Mouse (Mus musculus): ENCODE data around the gene Rnf166.

Rnf166 gene

DNA sequence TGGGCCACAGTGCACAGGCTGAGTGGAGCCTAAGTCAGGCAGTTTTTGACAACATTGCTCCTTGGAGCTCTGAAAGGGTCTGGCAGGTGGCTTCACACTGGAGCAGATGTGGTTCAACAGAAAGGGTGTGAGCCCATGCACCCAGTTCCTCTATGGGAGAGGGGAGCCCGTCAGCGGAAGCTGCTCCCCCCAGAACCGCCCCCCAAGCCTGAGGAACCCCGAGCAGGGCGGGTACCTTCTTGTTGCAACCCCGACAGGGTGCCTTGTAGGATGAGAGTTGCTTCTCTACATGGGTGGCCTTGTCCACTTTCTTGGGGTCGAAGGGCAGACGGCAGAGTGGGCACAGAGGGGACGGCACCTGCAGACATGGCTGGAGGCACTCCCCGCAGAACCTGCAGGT is 5.9 kb downstream of the Rnf166 start:
- CTCF ChIA-PET: no interaction called here

DNA sequence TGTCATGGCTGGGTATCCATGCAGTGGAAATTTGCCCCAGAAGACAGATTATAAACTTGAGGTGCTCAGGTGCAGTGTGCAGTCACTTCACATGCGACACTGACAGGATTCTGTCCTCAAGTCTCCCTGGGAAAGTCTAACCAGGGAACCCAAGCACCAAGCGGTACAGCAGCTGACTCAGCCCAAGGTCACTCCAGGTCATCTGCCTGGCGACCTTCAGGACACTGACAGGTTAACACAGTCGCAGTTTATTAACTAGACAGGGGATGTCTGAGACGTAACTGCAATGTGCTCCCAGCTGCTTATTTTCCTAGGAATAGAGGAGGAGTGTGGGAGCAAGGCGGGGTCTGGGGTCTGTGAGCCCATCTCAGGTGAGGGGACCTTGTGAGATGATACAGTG is 6.5 kb downstream of the Rnf166 start:
- CTCF ChIA-PET: no interaction called here

DNA sequence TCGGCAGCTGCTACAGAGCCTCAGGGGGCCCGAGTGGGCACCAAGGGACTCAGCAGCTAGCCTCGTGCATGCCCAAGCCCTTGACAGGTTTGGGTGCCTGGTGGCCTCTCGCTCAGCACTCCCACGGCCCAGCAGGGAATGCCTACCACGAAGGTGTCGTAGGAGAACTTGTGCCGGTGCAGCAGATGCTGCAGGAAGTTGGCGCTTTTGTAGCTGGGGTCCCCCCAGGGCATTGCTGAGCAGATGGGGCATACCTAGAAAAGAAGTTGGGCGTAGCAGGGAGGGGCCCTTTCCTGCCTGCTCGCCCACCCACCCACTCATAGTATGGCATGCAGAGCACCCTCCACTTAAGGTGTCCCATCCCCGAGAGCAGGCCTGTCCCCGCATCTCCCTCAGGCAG is 8.0 kb downstream of the Rnf166 start:
- CTCF ChIA-PET: no interaction called here

DNA sequence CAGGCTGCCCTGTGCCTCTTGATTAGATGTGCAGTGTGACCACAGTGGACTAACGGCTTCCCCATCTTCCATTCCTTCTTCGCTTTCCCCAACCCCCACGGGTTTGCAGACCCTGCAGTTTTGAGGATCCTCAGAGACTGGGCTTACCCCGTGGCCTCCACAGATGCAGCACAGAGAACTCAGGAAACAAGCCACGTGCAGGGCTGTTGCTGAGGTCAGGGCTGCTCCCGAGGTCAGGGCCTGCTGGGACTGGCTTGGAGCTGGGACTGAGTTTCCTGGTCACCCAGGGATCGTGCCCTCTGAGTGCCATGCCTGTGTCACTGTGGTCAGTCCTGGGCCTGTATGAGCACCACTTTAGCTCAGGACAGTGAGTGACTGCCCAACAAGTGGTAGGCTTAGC is 10.9 kb downstream of the Rnf166 start:
- CTCF ChIA-PET: interaction anchor here (0.7 kb wide), 1 partner anchor 301 kb away, joined by 4 read pairs; no protein-coding TSS in a partner anchor

DNA sequence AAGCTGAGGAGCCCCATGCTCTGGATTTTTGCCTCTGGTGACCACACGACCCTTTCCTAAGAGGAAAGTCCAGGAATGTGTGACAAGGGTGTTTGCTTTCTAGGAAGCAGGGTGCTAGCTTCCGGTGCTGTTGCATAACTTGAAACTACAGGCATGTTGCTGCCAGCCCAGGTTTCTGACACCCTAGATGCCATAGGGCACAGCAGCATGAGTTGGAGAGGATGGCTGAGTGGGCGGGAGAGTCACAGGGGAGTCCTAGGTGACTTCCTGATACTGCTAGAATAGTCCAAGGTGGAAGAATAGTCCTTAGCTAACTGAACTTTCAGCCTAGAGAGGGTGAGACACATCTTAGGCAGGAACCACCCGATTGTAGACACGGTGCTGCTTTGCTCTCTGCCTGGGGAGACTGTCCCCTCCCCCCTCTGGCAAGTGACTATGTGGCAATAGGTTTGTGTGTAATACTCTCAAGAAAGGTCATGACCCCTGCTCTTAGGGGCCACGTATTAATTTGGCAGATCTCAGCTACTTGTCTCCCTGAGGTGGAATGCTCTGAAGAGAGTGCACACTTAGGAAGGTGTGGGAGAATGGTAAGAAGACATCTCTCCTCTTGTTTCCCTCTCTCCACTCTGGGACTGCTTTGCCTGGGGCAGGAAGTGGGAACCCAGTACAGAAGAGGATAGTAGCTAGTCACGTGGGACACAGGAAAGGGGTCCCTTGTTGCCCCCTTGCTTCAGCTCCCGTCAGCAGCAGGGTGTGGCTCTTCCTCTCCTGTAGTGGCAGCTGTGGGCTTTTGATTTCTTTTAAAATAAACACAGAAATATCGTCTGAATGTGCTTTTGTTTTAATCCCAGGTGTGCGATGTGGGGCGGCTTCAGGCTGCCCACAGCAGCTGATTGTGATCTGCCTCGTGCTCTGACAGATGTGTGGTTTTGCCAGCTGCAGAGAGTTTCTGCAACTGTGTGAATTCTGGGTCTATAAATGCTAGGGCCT is 11.9 kb downstream of the Rnf166 start:
- CTCF ChIA-PET: interaction anchor here (0.6 to 0.7 kb wide), 2 partner anchors 302 to 826 kb away, joined by 3 to 4 read pairs; no protein-coding TSS in a partner anchor

DNA sequence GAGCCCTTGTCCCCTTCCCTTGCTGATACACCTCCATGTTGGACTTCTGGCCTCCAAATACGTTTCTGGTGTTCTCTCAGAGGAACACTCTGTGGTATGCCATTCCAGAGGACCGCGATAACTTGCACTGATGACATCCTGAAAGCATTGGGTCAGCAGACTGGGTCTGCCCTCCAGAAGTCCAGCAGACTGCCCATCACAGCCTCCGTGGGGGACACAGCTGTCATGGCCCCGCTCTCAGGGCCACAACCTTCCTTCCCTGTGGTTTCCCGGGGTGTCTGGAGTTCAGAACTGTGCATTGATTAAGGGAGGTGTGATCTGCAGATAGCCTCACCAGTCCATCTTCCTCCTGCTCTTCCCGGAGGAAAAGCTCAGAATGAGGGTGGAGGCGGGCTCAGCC is 13.4 kb downstream of the Rnf166 start:
- CTCF ChIA-PET: no interaction called here

DNA sequence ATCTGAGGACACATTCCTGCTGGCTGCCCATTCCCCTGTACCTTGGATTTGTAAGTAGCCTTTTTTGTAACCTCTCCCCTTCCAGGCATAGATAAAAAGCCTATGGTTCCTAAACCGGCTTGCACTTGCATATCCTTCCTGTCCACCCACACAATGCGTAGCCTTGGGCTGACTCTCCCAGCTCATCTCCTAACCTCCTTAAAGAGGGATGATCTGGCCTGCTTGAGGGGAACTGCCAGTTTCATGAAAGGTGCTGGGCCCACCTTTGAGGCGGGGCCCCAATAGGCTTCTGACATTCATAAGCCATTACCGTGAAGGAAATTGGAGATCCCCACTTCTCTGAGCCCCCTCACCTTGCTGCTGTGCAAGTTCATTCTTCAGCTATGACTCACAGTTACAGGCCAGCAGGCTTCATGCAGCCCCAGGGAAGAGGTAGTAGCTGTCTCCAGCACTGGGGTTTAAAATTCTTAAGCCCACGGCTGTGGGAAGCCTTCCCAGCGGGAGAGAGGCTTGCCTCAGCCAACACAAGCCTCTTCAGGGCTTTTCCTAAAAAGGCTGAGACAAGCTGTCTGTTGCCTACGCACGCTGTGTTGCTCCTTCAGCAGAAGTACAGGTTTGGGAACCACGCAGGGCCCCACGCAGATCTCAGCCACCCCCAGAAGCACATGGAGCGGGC is 14.3 kb downstream of the Rnf166 start:
- CTCF ChIA-PET: no interaction called here

DNA sequence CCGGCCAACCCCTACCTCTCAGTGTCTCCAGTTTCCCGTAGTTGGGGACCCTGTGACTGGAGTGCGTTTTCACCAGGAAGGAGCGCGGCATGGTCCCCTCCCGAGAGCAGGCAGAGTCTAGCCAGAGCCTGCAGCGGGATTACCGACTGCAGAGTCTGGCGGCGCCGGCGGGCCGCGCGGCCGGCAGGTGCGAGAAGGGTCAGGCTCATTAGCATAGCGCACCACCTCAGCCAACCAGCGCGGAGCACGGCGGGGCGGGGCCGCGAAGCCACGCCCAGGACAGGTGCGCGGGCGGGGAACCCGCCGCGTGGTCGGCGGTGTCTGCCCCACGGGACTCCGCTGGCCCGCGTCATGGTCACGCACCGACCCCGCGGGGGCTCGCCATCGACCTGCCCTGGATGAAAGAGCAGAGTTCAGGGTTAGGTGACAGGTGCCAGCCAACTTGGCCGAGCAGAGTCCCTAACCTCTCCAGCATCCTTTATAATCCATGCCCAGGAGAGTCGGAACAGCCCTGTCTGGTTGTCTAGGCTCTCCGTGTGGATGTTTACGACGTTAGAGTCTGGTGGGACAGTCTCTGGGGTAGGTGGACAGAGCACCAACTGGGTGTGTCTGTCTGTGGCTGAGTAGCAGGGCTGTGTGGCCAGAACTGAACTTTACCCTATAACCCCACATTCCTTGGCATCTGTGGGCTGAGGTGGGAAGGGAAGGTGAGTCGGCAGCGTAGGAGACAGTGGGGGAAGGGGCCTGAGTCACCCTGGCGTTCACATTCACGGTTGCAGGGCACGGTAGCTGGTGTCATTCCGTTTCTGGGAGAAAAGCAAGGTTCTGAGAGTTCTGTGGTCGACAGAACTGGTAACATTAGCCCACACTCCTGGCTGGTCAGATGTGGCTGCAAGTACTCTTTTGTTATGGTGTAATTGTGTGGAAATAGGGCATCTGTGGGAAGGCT is 15.1 kb downstream of the Rnf166 start, which contains the start of gene Snai3:
TSS of gene Snai3 (minus strand) at position 210 of the 949 bp plus-strand sequence.
- CTCF ChIA-PET: no interaction called here

DNA sequence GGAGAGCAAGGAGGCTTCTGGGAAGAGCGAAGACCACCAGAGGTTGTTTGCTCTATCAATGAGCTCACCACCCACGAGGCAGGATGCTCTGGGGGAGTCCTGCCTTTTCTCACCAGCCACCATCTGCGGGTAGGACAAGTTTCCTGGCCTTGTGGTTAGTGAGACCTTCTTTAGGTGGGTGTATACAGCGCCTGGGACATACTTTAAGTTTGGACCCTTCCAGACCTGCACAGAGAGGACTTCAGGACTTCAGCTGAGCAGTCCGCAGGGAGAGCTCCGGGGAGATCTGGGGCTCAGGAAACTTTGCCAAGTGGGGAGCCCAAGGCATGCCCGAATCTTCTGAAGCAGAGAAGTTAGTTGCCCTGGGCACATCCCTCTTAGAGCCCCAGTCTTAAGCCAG is 15.9 kb downstream of the Rnf166 start:
- CTCF ChIA-PET: no interaction called here

DNA sequence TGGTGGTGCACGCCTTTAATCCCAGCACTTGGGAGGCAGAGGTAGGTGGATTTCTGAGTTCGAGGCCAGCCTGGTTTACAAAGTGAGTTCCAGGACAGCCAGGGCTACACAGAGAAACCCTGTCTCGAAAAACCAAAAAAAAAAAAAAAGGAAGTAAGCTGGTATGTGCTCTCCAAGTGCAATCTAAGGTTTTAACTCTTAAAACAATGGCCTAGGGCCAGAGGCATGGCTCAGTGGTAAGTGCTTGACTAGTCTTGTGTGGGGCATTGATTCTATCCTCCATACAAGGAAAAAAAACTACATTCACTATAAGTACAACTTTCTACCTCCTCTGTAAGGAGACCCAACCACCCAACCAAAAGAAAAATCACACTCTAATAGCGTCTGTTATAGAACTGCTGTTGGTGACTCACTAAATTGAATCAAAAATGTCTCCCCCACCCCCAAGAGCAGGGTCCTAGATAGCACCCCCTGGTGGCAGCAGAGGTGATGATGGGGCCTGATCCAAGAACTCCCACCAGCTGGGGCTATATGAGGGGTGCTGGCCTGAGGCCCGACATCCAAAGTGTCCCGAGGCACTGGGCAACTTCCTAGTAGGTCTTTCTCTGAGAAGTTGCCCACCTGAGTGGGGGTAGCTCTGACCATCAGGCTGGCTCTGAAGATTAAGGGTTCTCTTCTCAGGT is 16.5 kb downstream of the Rnf166 start:
- CTCF ChIA-PET: interaction anchor here (0.6 kb wide), 1 partner anchor 20 kb away, joined by 3 read pairs; no protein-coding TSS in a partner anchor

DNA sequence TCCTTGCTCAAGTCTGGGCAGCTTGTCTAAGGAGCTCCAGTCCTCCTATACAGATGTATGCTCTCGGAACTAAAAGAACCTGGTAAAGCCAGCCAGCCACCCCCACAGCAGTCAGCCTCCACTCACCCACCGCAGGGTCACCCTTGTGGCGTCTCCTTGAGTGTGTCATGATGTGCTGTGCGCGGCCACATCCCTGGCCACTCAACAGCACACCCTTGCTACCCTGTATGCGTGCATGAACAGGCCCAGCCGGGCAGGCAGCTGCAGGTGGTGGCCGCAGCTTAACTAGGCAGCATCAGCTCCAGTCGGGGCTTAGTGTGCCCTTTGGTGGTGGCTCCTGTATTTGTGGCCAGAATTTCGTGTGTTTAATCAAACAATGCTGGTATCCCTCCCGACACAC is 18.7 kb downstream of the Rnf166 start:
- CTCF ChIA-PET: no interaction called here

DNA sequence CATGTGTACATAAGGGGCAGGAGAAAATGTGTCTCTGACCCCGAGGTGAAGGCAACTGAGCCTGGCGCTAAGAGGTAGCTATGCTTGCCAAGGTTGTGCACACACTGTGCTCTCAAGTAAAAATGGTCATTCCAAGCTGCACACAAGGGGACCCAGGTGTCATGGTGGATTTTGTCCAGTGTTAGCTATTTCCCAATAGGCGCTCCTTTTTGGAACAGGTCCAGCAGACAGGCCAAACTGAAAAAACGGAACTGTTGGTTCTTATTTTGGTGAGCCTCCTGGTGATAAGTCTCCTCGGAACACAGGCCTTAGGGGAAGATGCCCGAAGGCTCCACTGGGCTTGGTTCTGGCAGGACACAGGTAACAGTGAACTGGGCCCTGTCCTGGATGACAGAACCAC is 21.5 kb downstream of the Rnf166 start:
- CTCF ChIA-PET: no interaction called here

DNA sequence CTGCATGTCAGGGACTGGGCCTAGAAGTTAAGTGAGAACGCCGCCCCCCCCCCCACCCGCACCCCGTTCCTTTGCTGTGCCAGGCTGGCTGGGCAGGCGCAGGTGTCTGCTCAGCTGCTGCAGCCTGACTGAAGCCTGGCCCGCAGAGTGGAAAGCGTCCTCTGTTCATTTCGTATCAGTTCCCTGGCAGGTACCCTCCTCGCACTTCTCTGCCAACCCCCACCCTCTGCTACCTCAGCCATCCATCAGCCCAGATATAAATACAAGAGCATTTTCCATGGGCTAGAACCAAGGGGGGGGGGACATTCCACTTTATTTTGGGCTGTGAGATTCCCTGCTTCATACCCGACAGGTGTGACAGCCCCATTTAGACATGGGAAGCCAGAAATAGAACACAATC is 23.7 kb downstream of the Rnf166 start:
- CTCF ChIA-PET: interaction anchor here (0.7 kb wide), 1 partner anchor 273 kb away, joined by 7 read pairs; no protein-coding TSS in a partner anchor

DNA sequence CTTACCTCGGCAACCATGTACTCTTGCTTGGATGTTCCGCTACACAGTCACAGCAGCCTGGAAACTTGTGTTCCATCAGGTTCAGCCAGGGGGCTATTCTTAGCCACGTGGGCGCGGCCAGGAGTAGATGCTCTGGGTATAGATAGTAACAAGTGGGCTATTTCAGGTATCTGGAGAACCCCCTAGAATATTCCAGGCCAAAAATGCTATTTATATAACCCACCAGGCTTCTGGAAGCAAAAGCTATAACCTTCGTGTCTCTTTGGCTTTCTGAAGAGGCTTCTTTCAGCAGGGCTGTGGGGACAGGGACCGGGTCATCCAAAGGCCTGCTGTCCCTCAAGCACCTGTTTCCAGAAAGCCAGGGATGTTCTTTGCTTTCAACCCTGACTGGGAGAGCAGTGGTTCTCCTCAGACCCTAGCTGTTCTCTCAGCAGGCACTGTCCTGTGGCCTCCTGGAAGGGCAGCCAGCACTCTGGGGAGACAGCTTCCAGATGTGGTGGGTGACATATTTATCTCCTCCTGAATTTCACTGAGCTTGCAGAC is 24.6 kb downstream of the Rnf166 start:
- CTCF ChIA-PET: no interaction called here

DNA sequence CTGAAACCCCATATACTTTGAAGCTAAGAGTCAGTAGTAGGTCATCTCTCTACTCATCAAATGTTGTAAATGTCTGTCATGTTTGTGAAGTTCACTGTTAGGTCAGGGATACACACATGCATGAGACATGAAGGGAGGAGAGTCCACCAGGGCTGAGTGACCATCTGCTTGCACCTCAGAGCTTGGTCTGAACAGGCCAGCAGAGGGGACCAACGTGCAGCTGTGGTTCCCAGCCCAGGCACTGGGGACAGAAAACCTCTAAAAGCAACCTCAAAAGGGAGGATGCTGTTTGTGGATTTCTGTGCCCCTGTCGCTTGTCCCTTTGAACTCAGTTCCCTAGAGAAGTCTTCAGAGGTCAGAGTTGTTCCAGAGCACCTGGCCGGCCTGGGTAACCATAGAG is 30.7 kb downstream of the Rnf166 start:
- CTCF ChIA-PET: interaction anchor here (0.6 kb wide), 1 partner anchor 72 kb away, joined by 3 read pairs; no protein-coding TSS in a partner anchor

DNA sequence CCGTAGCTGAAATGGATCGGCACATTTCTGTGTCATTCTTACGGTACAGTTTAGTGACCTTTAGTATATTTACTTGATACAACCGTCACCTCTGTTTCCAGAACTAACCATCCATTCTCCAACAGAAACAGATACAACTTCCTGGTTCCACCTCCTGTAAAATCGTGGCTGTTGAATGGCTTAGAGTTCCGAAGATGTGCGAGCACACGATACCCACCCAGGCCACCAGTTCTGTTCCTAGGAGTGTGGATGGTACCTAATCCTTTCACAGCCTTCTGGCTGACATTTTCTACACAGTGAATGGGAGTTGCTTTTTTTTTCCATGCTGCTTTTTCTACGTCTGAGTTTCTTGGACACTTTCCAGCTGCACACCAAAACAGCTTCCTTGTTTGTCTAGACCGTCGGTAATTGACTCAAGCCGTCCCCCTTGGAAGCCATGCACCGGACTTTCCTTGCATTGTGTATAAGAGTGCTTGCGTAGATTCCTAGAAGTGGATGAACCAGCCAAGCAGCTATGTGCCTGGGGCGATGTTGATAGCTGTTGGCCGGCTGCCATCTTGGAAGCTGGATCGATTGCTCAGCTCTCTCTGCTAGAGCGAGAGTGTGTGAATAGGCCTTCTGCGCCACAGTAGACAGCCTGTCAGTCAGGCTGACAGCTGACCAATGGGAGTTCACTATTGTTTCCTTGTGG is 31.7 kb downstream of the Rnf166 start:
- CTCF ChIA-PET: interaction anchor here (0.6 kb wide), 2 partner anchors 9 to 14 kb away, joined by 3 to 5 read pairs; no protein-coding TSS in a partner anchor

DNA sequence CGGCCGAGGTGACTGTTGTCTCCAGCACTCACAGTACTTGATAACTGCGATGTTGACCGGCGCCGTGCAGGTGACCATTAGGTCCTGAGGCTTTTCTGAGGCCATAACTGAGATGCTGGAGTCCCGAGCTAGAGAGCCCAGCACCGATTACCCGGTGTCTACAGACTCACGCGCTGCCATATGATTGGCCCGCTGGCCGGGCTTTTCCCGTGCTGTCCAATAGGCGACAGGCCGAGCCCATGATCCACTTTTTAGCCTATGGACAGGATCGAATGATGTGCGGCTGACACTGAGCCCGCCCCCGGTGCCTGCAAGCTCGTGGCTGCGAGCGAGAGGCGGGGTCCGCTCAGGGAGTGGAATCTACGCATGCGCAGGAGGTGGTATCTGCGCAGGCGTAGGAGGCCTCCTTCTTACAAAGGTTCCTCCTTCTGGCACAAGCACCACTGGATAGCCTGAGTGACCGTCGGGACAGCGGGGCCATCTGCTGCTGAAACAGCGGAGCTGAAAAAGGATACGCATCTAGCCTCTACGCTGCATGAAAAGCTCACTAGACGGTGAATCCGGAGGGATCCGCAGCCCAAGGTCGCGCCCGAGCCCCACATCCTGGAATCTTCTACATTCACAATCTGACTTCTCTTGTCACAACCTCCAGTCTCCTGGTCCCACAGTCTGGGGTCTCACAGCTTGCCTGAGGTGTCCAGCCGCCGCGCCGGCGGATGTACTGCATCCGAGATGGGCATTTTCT is 32.4 kb downstream of the Rnf166 start, which contains the start of gene Mvd:
TSS of gene Mvd (minus strand) at position 161 of the 745 bp plus-strand sequence.
- CTCF ChIA-PET: interaction anchor here (0.6 kb wide), 1 partner anchor 44 kb away, joined by 3 read pairs; no protein-coding TSS in a partner anchor

DNA sequence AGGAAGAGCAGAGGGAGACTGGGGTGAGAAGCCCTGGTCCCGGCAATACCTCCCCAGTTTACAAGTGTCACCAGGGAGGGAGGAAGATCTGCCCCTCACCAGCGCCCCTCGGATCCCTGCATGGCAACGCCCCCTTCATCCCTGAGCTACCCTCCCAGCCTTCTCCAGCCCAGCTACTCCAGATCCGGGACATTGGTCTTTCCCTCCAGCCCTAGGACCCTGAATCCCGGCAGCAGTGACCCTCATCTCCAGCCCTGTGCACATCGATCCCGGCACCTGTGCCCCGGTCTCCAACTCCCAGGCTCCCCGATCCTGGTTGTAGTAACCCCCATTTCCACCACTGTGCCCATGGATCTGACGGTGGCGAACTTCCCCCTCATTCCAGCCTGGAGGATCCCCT is 33.1 kb downstream of the Rnf166 start:
- CTCF ChIA-PET: no interaction called here

DNA sequence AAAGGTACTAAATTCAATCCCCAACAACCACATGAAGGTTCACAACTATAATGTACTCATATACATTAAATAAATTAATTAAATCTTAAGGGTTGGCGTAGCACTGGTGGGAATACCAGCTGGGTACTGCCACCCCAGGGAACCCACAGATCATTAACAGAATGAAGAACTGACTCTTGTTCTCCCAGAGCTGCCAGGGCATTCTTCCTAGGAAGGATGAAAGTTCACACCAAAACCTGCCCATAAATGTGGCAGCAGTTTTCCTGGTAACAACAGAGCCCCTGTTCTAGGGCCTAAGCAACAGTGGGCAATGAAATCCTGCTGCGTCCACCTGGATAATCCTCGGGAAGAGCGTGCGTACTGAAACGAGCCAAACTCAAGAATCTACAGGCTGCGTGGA is 33.5 kb downstream of the Rnf166 start:
- CTCF ChIA-PET: no interaction called here
